Mouse (Mus musculus) neural tube, embryonic 11.5 days (tissue): Measurements from ENCODE around the gene Rpl14. TPM values are rescaled to one million over a fixed set of nuclear protein-coding genes. Genes with fewer than 3 reads are reported as not detected.
A peak's percentile ranks its signal among the peaks of the same experiment; 100 is the strongest.

Experiments used
- ATAC-seq: fragments of 200-750 bp; cut with Nextera tagmentation; 2 replicates; pipeline ENCODE4 v1.8.0; 2017; ENCODE audit warnings: moderate number of reproducible peaks, mild to moderate bottlenecking, moderate TSS enrichment, moderate library complexity; ENCODE audit not compliant: insufficient read depth, low FRiP score, low TSS enrichment
- DNase-seq: peaks from one replicate; pipeline ENCODE4 v3.0.0-alpha.2; 2015; ENCODE audit warnings: low spot score
- H3K27ac ChIP-seq: fragments of 300-500 bp; sonication (generic); 2 replicates; pipeline ENCODE4 v1.5.1; 2014; ENCODE audit warnings: low read depth, mild to moderate bottlenecking, low read length
- H3K27me3 ChIP-seq: fragments of 300-500 bp; sonication (generic); 2 replicates; pipeline ENCODE4 v1.6.1; 2014; ENCODE audit warnings: mild to moderate bottlenecking, low read length, mixed read lengths; ENCODE audit not compliant: control insufficient read depth, insufficient read depth
- H3K36me3 ChIP-seq: fragments of 300-500 bp; sonication (generic); 2 replicates; pipeline ENCODE4 v1.6.1; 2014; ENCODE audit warnings: mild to moderate bottlenecking, low read length, moderate library complexity, mixed read lengths; ENCODE audit not compliant: control insufficient read depth, insufficient read depth
- H3K4me1 ChIP-seq: fragments of 300-500 bp; sonication (generic); 2 replicates; pipeline ENCODE4 v1.6.1; 2014; ENCODE audit warnings: low read length, mixed read lengths; ENCODE audit not compliant: control insufficient read depth, insufficient read depth
- H3K4me2 ChIP-seq: fragments of 300-500 bp; sonication (generic); 2 replicates; pipeline ENCODE4 v1.6.1; 2014; ENCODE audit warnings: low read depth, mild to moderate bottlenecking, moderate library complexity
- H3K4me3 ChIP-seq: fragments of 300-500 bp; sonication (generic); 2 replicates; pipeline ENCODE4 v1.5.1; 2014; ENCODE audit warnings: low read depth, low read length
- H3K9ac ChIP-seq: fragments of 300-500 bp; sonication (generic); 2 replicates; pipeline ENCODE4 v1.6.1; 2014; ENCODE audit warnings: mild to moderate bottlenecking, low read length
- H3K9me3 ChIP-seq: fragments of 300-500 bp; sonication (generic); 2 replicates; pipeline ENCODE4 v1.6.1; 2016; ENCODE audit warnings: low read length; ENCODE audit not compliant: control insufficient read depth
- WGBS: fragments of 180-500 bp; shearing (Covaris S2); extraction: QIAGEN DNeasy Blood & Tissue Kit; methylation state at CpG from one replicate; pipeline ENCODE4 v1.1.7; 2014; 5-methylcytosine and 5-hydroxymethylcytosine counted together
- polyA plus RNA-seq: library from polyadenylated mRNA; unstranded; fragments of >200 nt; fragmentation: Nextera tagmentation; extraction: Ambion mirVana; gene quantifications from 2 replicates; pipeline ENCODE4 v1.2.1, GENCODE M21; 2014

The Rpl14 gene
- polyA plus RNA-seq, 1 experiment from 2014 or later: 750 TPM

DNA sequence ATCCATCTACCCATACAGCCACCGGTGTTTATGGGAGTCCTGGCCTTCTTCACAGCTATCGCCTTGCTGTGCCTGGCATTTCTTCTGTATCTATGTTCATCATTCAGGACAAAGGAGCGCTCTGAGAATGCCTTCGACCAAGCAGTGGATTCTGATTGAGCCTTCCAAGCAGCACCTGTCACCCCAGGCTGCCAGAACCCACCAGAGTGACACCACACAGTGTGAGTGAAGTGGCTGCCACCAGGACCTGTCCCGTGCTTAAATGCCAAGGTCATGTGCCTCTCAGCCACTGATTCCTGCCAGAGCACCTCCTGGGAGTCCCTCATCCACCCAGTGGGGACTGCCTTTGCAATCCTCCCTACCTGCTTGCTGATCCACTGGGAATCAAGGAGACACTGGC lies 4.9 kb upstream of the Rpl14 start:
- H3K9ac ChIP-seq: no peak overlapping the region
- no peaks in the 10 kb centered on the region for H3K36me3 ChIP-seq
- no peak overlapping the region for H3K4me3 ChIP-seq
- DNase-seq (no peak), ATAC-seq (no peak)
- peaks cover 3% of the 10 kb centered on the region; the same call in 1 of the 2 replicates for H3K4me1 ChIP-seq
- H3K27ac ChIP-seq: no peak overlapping the region
- WGBS: 85% methylated on average over 5 of the region's 5 CpGs
- no peaks in the 10 kb centered on the region for H3K27me3 ChIP-seq
- H3K9me3 ChIP-seq: no peaks in the 10 kb centered on the region
- H3K4me2 ChIP-seq: no peak overlapping the region

DNA sequence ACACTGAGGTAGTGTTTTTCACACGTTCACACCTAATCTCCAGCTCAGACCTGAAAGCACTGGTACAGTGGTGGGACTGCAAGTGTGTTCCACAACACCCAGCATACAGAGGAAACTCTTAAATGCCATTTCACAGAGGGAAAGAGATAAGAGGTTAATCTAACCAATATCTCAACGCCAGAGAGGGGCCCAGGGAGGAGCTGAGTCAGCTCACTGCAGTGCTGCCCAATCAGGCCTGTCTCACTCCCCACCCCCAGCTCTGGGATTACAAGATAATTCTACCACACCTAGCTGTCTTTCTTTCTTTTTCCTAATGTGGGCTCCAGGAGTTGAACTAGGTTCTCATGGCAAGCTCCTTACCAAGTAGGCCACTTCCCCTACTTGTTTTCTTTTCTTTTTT lies 2.3 kb upstream of the Rpl14 start:
- H3K9me3 ChIP-seq: no peaks in the 10 kb centered on the region
- DNase-seq (no peak), ATAC-seq (no peak)
- H3K27me3 ChIP-seq: no peaks in the 10 kb centered on the region
- WGBS: 80% methylated on average over 2 of the region's 2 CpGs
- H3K36me3 ChIP-seq: peaks cover 5% of the 10 kb centered on the region; the same call in 1 of the 2 replicates
- no peak overlapping the region for H3K27ac ChIP-seq
- peaks cover 13% of the 10 kb centered on the region for H3K4me1 ChIP-seq
- no peak overlapping the region for H3K4me3 ChIP-seq
- H3K9ac ChIP-seq: no peak overlapping the region
- no peak overlapping the region for H3K4me2 ChIP-seq

- no peak overlapping the region for H3K4me2 ChIP-seq
- peak; percentile 41 for DNase-seq
- H3K4me1 ChIP-seq: peaks cover 13% of the 10 kb centered on the region
- H3K27ac ChIP-seq: no peak overlapping the region
- no peak overlapping the region for H3K9ac ChIP-seq
- no peaks in the 10 kb centered on the region for H3K9me3 ChIP-seq
- WGBS: 58% methylated on average over 13 of the region's 13 CpGs
- ATAC-seq: no peak
- H3K36me3 ChIP-seq: peaks cover 10% of the 10 kb centered on the region
- H3K4me3 ChIP-seq: no peak overlapping the region
- H3K27me3 ChIP-seq: no peaks in the 10 kb centered on the region
Measured at GRCm38 (mm10) chr9:120569721-120570333, 1.4 kb upstream of the Rpl14 start.

GRCm38 (mm10) chr9:120570334-120570725 lies 914 bp upstream of the Rpl14 start:
- H3K9me3 ChIP-seq: no peaks in the 10 kb centered on the region
- WGBS: 53% methylated on average over 2 of the region's 2 CpGs
- ATAC-seq (no peak), DNase-seq (no peak)
- peaks cover 13% of the 10 kb centered on the region for H3K4me1 ChIP-seq
- peak overlapping the region; percentile 84; the same call in 1 of the 2 replicates for H3K4me3 ChIP-seq
- H3K4me2 ChIP-seq: peak overlapping the region; percentile 89
- H3K27me3 ChIP-seq: no peaks in the 10 kb centered on the region
- H3K27ac ChIP-seq: no peak overlapping the region
- H3K36me3 ChIP-seq: peaks cover 15% of the 10 kb centered on the region
- H3K9ac ChIP-seq: no peak overlapping the region

DNA sequence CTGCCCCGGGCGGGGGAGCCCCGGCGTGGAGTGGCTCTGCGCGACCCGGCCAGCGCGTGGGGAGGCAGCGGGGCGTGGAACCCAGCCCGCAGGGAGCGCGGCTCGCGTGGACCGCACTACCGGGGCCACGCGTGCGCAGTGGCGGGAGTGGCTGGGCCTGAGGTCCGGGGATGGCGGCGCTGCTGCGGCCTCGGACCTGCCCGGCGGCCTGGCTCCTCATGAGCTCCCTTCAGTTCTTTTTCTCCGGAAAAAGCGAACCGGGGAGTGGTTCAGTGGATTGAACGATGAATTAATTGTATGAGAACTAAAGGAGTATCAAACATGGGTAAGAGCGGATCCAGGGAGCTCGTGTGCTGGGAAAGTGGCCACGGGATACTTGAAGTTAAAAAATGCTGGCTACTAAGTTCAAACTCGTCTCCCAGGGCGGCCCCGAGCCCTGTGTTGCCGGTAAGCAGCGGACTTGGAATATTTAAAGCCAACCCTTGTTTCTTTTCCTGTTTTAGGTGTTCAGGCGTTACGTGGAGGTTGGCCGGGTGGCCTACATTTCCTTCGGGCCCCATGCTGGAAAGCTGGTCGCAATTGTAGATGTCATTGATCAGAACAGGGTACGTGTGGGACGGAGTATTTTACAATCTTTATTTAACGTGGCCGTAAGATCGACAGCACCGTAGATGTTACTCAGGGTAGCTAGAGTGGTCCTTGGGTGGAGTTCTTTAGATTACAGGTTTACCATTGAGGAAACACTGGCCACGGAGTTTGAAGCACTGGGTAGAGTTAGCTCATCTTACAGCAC lies 545 bp downstream of the Rpl14 start:
- DNase-seq: no peak
- Histone ChIP-seq H3K4me1 (peaks cover 13% of the 10 kb centered on the region), H3K9ac (peak overlapping the region; percentile 93), H3K36me3 (peaks cover 20% of the 10 kb centered on the region), H3K4me2 (peak overlapping the region; percentile 94), H3K27me3 (no peaks in the 10 kb centered on the region), H3K4me3 (peak overlapping the region; percentile 84), H3K27ac (peak overlapping the region; percentile 46; the same call in 1 of the 2 replicates), H3K9me3 (no peaks in the 10 kb centered on the region)
- WGBS: under 1% methylated on average over 53 of the region's 53 CpGs
- ATAC-seq: peak; percentile 59

DNA sequence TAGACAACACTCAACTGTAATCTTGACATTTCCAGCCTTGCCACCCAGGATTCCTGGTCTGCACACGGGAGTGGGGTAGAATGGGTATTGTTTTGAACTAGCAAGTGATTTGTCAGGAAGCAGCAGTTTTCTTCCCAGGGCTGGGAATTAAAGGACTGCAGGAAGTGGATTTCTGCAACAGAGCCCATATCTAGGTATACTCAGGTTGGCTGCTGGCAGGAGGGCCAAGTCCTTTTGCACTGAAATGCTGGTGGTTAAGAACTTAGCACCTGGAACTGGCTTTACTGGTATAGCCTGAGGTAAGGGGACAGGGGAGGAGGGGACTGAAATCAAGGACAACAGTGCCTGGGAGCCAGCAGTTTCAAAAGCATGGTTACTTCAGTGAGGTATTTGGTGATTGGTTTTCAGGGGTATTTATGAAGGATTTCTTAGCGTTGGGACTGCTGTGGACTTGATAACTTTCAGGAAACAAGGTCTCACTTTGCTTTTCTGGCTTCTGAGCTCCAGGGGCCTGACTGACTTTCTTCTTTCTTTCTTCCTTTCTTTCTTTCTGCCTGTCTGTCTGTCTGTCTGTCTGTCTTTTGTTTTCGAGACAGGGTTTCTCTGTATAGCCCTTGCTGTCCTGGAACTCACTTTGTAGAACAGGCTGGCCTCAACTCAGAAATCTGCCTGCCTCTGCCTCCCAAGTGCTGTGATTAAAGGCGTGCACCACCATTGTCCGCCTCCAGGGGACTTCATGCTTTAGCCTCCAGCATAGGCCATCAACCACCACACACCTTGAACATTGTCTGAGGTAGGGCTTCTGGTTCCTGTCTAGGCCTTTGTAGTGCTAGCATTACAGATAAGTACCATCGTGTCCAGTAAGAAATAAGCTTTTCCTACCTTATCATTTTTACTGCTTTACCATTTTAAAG lies 4.8 kb downstream of the Rpl14 start:
- ATAC-seq: no peak
- 52% methylated on average over 6 of the region's 6 CpGs for WGBS
- no peak overlapping the region for H3K9ac ChIP-seq
- no peak overlapping the region for H3K27ac ChIP-seq
- H3K36me3 ChIP-seq: peaks cover 20% of the 10 kb centered on the region
- H3K9me3 ChIP-seq: no peaks in the 10 kb centered on the region
- DNase-seq: no peak
- H3K4me3 ChIP-seq: no peak overlapping the region
- H3K27me3 ChIP-seq: no peaks in the 10 kb centered on the region
- no peak overlapping the region for H3K4me2 ChIP-seq
- H3K4me1 ChIP-seq: peaks cover 10% of the 10 kb centered on the region

- 0 out of 2 replicates have a peak overlapping the region, but pooled peaks have one; percentile 4 for H3K4me3 ChIP-seq
- ATAC-seq: peak; percentile 33; the same call in 1 of the 2 replicates
- no peaks in the 10 kb centered on the region for H3K9me3 ChIP-seq
- H3K4me2 ChIP-seq: peak overlapping the region; percentile 66
- peaks cover 10% of the 10 kb centered on the region for H3K4me1 ChIP-seq
- H3K9ac ChIP-seq: no peak overlapping the region
- H3K27ac ChIP-seq: 0 out of 2 replicates have a peak overlapping the region, but pooled peaks have one; percentile 17
- no peaks in the 10 kb centered on the region for H3K27me3 ChIP-seq
- H3K36me3 ChIP-seq: peaks cover 20% of the 10 kb centered on the region
- no peak for DNase-seq
- 12% methylated on average over 4 of the region's 4 CpGs for WGBS
Measured at GRCm38 (mm10) chr9:120576662-120577013, 5.4 kb downstream of the Rpl14 start.

GRCm38 (mm10) chr9:120577133-120577651 lies 5.9 kb downstream of the Rpl14 start:
- peak; percentile 90 for ATAC-seq
- under 1% methylated on average over 43 of the region's 43 CpGs for WGBS

More at GRCm38 (mm10) chr9:120577133-120577651, 5.9 kb downstream of the Rpl14 start:
- Histone ChIP-seq H3K27ac (no peak overlapping the region), H3K27me3 (no peaks in the 10 kb centered on the region), H3K4me3 (peak overlapping the region; percentile 51), H3K4me2 (peak overlapping the region; percentile 66), H3K9ac (peak overlapping the region; percentile 69), H3K36me3 (peaks cover 20% of the 10 kb centered on the region), H3K9me3 (no peaks in the 10 kb centered on the region), H3K4me1 (peaks cover 9% of the 10 kb centered on the region)
- DNase-seq: peak; percentile 96
